Mouse (Mus musculus) forebrain, embryonic 15.5 days (tissue): ENCODE data around the gene Rbms2. TPM values are rescaled to one million over a fixed set of nuclear protein-coding genes. Genes with fewer than 3 reads are reported as not detected.
A peak's percentile ranks its signal among the peaks of the same experiment; 100 is the strongest.

Experiments used
- ATAC-seq: fragments of 200-750 bp; cut with Nextera tagmentation; replicated peaks from 2 replicates; pipeline ENCODE4 v1.8.0; 2017; ENCODE audit warnings: mild to moderate bottlenecking, moderate TSS enrichment, moderate library complexity
- H3K27ac ChIP-seq: fragments of 300-500 bp; sonication (generic); replicated peaks from 2 replicates; pipeline ENCODE4 v1.5.1; 2015; ENCODE audit warnings: mild to moderate bottlenecking, inconsistent platforms
- H3K27me3 ChIP-seq: fragments of 300-500 bp; sonication (generic); 2 replicates; pipeline ENCODE4 v1.6.1; 2015; ENCODE audit warnings: inconsistent platforms
- H3K36me3 ChIP-seq: fragments of 300-500 bp; sonication (generic); 2 replicates; pipeline ENCODE4 v1.6.1; 2015; ENCODE audit warnings: mild to moderate bottlenecking, inconsistent platforms
- H3K4me1 ChIP-seq: fragments of 300-500 bp; sonication (generic); 2 replicates; pipeline ENCODE4 v1.6.1; 2015; ENCODE audit warnings: inconsistent platforms
- H3K4me2 ChIP-seq: fragments of 300-500 bp; sonication (generic); replicated peaks from 2 replicates; pipeline ENCODE4 v1.6.1; 2015; ENCODE audit warnings: mild to moderate bottlenecking, inconsistent platforms
- H3K4me3 ChIP-seq: fragments of 300-500 bp; sonication (generic); 2 replicates; pipeline ENCODE4 v1.5.1; 2015; ENCODE audit warnings: mild to moderate bottlenecking, inconsistent platforms
- H3K9ac ChIP-seq: fragments of 300-500 bp; sonication (generic); replicated peaks from 2 replicates; pipeline ENCODE4 v1.6.1; 2015; ENCODE audit warnings: mild to moderate bottlenecking, inconsistent platforms
- H3K9me3 ChIP-seq: fragments of 300-500 bp; sonication (generic); 2 replicates; pipeline ENCODE4 v1.6.1; 2016; ENCODE audit warnings: inconsistent platforms
- WGBS: fragments of 180-500 bp; shearing (Covaris S2); methylation state at CpG from one replicate; pipeline ENCODE4 v1.1.7; 2015; ENCODE audit warnings: mixed read lengths; 5-methylcytosine and 5-hydroxymethylcytosine counted together
- polyA plus RNA-seq: library from polyadenylated mRNA; unstranded; fragments of >200 nt; fragmentation: Nextera tagmentation; extraction: Ambion mirVana; gene quantifications from 2 replicates; pipeline ENCODE4 v1.2.1, GENCODE M21; 2015

The Rbms2 gene
- polyA plus RNA-seq, 1 experiment from 2014 or later = 9.0 TPM

- H3K27ac ChIP-seq = peak within 1 kb of the TSS; percentile 65; the same call in 1 of the 2 replicates
These were observed 31.5 kb upstream of the Rbms2 start, which contains the start of gene Spryd4 for GRCm38 (mm10) chr10:128211390-128212108. Gene Spryd4, minus strand, starts transcription at chr10:128211807.

GRCm38 (mm10) chr10:128210954-128211353 lies 30.9 kb upstream of the Rbms2 start:
- H3K27me3 ChIP-seq = peaks cover 3% of the 10 kb centered on the region; the same call in 1 of the 2 replicates
- no peaks in the 10 kb centered on the region for H3K36me3 ChIP-seq
- peak overlapping the region; percentile 65; the same call in 1 of the 2 replicates for H3K27ac ChIP-seq
- peak overlapping the region; percentile 59 for H3K4me3 ChIP-seq
- ATAC-seq = peak; percentile 30; the same call in 1 of the 2 replicates
- 25% methylated on average over 14 of the region's 14 CpGs for WGBS
- peak overlapping the region; percentile 76 for H3K4me2 ChIP-seq
- no peaks in the 10 kb centered on the region for H3K9me3 ChIP-seq
- peaks cover 18% of the 10 kb centered on the region for H3K4me1 ChIP-seq
- peak overlapping the region; percentile 55 for H3K9ac ChIP-seq

More at GRCm38 (mm10) chr10:128211390-128212108, 31.5 kb upstream of the Rbms2 start, which contains the start of gene Spryd4:
- H3K36me3 ChIP-seq = no peaks in the 10 kb centered on the region
- ATAC-seq = peak; percentile 98
- H3K4me3 ChIP-seq = peak within 1 kb of the TSS; percentile 59
- under 1% methylated on average over 30 of the region's 30 CpGs for WGBS
- H3K9me3 ChIP-seq = no peaks in the 10 kb centered on the region
- H3K4me2 ChIP-seq = peak within 1 kb of the TSS; percentile 76
- H3K4me1 ChIP-seq = peaks cover 18% of the 10 kb centered on the region
- peak within 1 kb of the TSS; percentile 55 for H3K9ac ChIP-seq
- peaks cover 3% of the 10 kb centered on the region; the same call in 1 of the 2 replicates for H3K27me3 ChIP-seq

GRCm38 (mm10) chr10:128210131-128210530 lies 30.0 kb upstream of the Rbms2 start:
- ATAC-seq = no peak
- no peak overlapping the region for H3K27ac ChIP-seq
- peaks cover 18% of the 10 kb centered on the region for H3K4me1 ChIP-seq
- H3K9ac ChIP-seq = no peak overlapping the region
- no peaks in the 10 kb centered on the region for H3K36me3 ChIP-seq
- 92% methylated on average over 2 of the region's 2 CpGs for WGBS
- no peak overlapping the region for H3K4me2 ChIP-seq
- H3K27me3 ChIP-seq = peaks cover 3% of the 10 kb centered on the region; the same call in 1 of the 2 replicates
- H3K4me3 ChIP-seq = no peak overlapping the region
- H3K9me3 ChIP-seq = no peaks in the 10 kb centered on the region

- peaks cover 3% of the 10 kb centered on the region; the same call in 1 of the 2 replicates for H3K27me3 ChIP-seq
- no peak overlapping the region for H3K4me2 ChIP-seq
- WGBS = 93% methylated on average over 11 of the region's 11 CpGs
- H3K27ac ChIP-seq = no peak overlapping the region
- H3K4me1 ChIP-seq = peaks cover 18% of the 10 kb centered on the region
- H3K36me3 ChIP-seq = no peaks in the 10 kb centered on the region
- no peak for ATAC-seq
- H3K9ac ChIP-seq = no peak overlapping the region
- no peak overlapping the region for H3K4me3 ChIP-seq
- H3K9me3 ChIP-seq = no peaks in the 10 kb centered on the region
These were observed 29.4 kb upstream of the Rbms2 start for GRCm38 (mm10) chr10:128209311-128210009.

- no peaks in the 10 kb centered on the region for H3K36me3 ChIP-seq
- peaks cover 18% of the 10 kb centered on the region for H3K4me1 ChIP-seq
- H3K9ac ChIP-seq = no peak overlapping the region
- no peak overlapping the region for H3K27ac ChIP-seq
- WGBS = 92% methylated on average over 10 of the region's 10 CpGs
- ATAC-seq = no peak
- no peak overlapping the region for H3K4me3 ChIP-seq
- H3K27me3 ChIP-seq = no peaks in the 10 kb centered on the region
- H3K9me3 ChIP-seq = no peaks in the 10 kb centered on the region
- H3K4me2 ChIP-seq = no peak overlapping the region
These were observed 28.2 kb upstream of the Rbms2 start for GRCm38 (mm10) chr10:128208326-128208725.

- WGBS = 90% methylated on average over 15 of the region's 15 CpGs
- no peak for ATAC-seq
- peaks cover 1% of the 10 kb centered on the region for H3K4me1 ChIP-seq
These were observed 24.8 kb upstream of the Rbms2 start for GRCm38 (mm10) chr10:128204941-128205340.

GRCm38 (mm10) chr10:128201856-128202255 lies 21.8 kb upstream of the Rbms2 start:
- Histone ChIP-seq H3K4me3 (no peak overlapping the region), H3K9me3 (no peaks in the 10 kb centered on the region), H3K27ac (no peak overlapping the region), H3K9ac (no peak overlapping the region), H3K4me1 (no peaks in the 10 kb centered on the region), H3K27me3 (no peaks in the 10 kb centered on the region), H3K4me2 (no peak overlapping the region), H3K36me3 (no peaks in the 10 kb centered on the region)
- 82% methylated on average over 6 of the region's 6 CpGs for WGBS
- ATAC-seq = no peak

More at GRCm38 (mm10) chr10:128204941-128205340, 24.8 kb upstream of the Rbms2 start:
- H3K4me2 ChIP-seq = no peak overlapping the region
- no peaks in the 10 kb centered on the region for H3K27me3 ChIP-seq
- no peaks in the 10 kb centered on the region for H3K36me3 ChIP-seq
- no peak overlapping the region for H3K27ac ChIP-seq
- no peaks in the 10 kb centered on the region for H3K9me3 ChIP-seq
- H3K4me3 ChIP-seq = no peak overlapping the region
- no peak overlapping the region for H3K9ac ChIP-seq

GRCm38 (mm10) chr10:128194551-128195461 lies 14.7 kb upstream of the Rbms2 start:
- Histone ChIP-seq H3K4me1 (peaks cover 13% of the 10 kb centered on the region), H3K36me3 (no peaks in the 10 kb centered on the region), H3K4me2 (peak overlapping the region; percentile 100), H3K4me3 (peak overlapping the region; percentile 74), H3K27ac (no peak overlapping the region), H3K9ac (peak overlapping the region; percentile 72), H3K9me3 (no peaks in the 10 kb centered on the region), H3K27me3 (peaks cover 16% of the 10 kb centered on the region)
- peak; percentile 91 for ATAC-seq
- WGBS = under 1% methylated on average over 73 of the region's 79 CpGs

- H3K9me3 ChIP-seq = no peaks in the 10 kb centered on the region
- WGBS = under 1% methylated on average over 46 of the region's 46 CpGs
- no peaks in the 10 kb centered on the region for H3K36me3 ChIP-seq
- peak within 1 kb of the TSS; percentile 74 for H3K4me3 ChIP-seq
- ATAC-seq = peak; percentile 97
- H3K27ac ChIP-seq = 0 out of 2 replicates have a peak within 1 kb of the TSS, but pooled peaks have one; percentile 31
- H3K4me1 ChIP-seq = peaks cover 13% of the 10 kb centered on the region
- peak within 1 kb of the TSS; percentile 100 for H3K4me2 ChIP-seq
- peaks cover 16% of the 10 kb centered on the region for H3K27me3 ChIP-seq
- H3K9ac ChIP-seq = peak within 1 kb of the TSS; percentile 72
These were observed 14.0 kb upstream of the Rbms2 start, which contains the start of gene Gls2 for GRCm38 (mm10) chr10:128194024-128194550. Gene Gls2, plus strand, starts transcription at chr10:128194457.

GRCm38 (mm10) chr10:128193113-128193512 lies 13.0 kb upstream of the Rbms2 start:
- Histone ChIP-seq H3K9ac (no peak overlapping the region), H3K36me3 (no peaks in the 10 kb centered on the region), H3K27me3 (peaks cover 16% of the 10 kb centered on the region), H3K27ac (no peak overlapping the region), H3K9me3 (no peaks in the 10 kb centered on the region), H3K4me1 (peaks cover 16% of the 10 kb centered on the region), H3K4me3 (no peak overlapping the region), H3K4me2 (no peak overlapping the region)
- 92% methylated on average over 6 of the region's 6 CpGs for WGBS
- no peak for ATAC-seq
